Mouse (Mus musculus): ENCODE data around the gene Ppp3r1. TPM values are rescaled to one million over a fixed set of nuclear protein-coding genes. Genes with fewer than 3 reads are reported as not detected.
"Not testable (repeated sequence)": the region's sequence is repeated elsewhere in the genome, so short reads cannot be mapped to it uniquely, and the experiment has no call there.

Ppp3r1 gene
- polyA plus RNA-seq, 1 experiment = 17.3 TPM

- 82% methylated on average over 9 of the region's 9 CpGs for WGBS
- DNase-seq (ENCODE audit: low read depth, low spot score) = no peak
Measured at GRCm38 (mm10) chr11:17192151-17192844, 33.2 kb downstream of the Ppp3r1 start.

GRCm38 (mm10) chr11:17199170-17199569 lies 40.1 kb downstream of the Ppp3r1 start:
- DNase-seq (ENCODE audit: low read depth, low spot score) = no peak
- WGBS = 87% methylated on average over 5 of the region's 5 CpGs

- no peak for DNase-seq (ENCODE audit: low read depth, low spot score)
- WGBS = 87% methylated on average over 3 of the region's 3 CpGs
Measured at GRCm38 (mm10) chr11:17199840-17200501, 40.9 kb downstream of the Ppp3r1 start.

GRCm38 (mm10) chr11:17200936-17201335 lies 41.9 kb downstream of the Ppp3r1 start:
- no peak for DNase-seq (ENCODE audit: low read depth, low spot score)
- 93% methylated on average over 4 of the region's 4 CpGs for WGBS

GRCm38 (mm10) chr11:17202481-17202880 lies 43.4 kb downstream of the Ppp3r1 start:
- 85% methylated on average over 6 of the region's 6 CpGs for WGBS
- no peak for DNase-seq (ENCODE audit: low read depth, low spot score)

- DNase-seq (ENCODE audit: low read depth, low spot score) = peak; percentile 80
- WGBS = under 1% methylated on average over 65 of the region's 65 CpGs
Measured at GRCm38 (mm10) chr11:17211258-17212140, 52.4 kb downstream of the Ppp3r1 start, which contains the start of gene Pno1. Pno1 (minus strand) TSS chr11:17211568.

GRCm38 (mm10) chr11:17212141-17212495 lies 53.1 kb downstream of the Ppp3r1 start:
- no peak for DNase-seq (ENCODE audit: low read depth, low spot score)
- WGBS = under 1% methylated on average over 10 of the region's 10 CpGs

- DNase-seq (ENCODE audit: low read depth, low spot score) = no peak
- 38% methylated on average over 5 of the region's 5 CpGs for WGBS
Measured at GRCm38 (mm10) chr11:17212903-17213509, 53.9 kb downstream of the Ppp3r1 start.

GRCm38 (mm10) chr11:17215475-17215874 lies 56.4 kb downstream of the Ppp3r1 start:
- no peak for DNase-seq (ENCODE audit: low read depth, low spot score)
- WGBS = 86% methylated on average over 3 of the region's 3 CpGs

GRCm38 (mm10) chr11:17221126-17221525 lies 62.1 kb downstream of the Ppp3r1 start:
- 97% methylated on average over 8 of the region's 8 CpGs for WGBS
- no peak for DNase-seq (ENCODE audit: low read depth, low spot score)

GRCm38 (mm10) chr11:17232792-17233191 lies 73.7 kb downstream of the Ppp3r1 start:
- 78% methylated on average over 5 of the region's 5 CpGs for WGBS
- DNase-seq (ENCODE audit: low read depth, low spot score) = no peak

- 86% methylated on average over 5 of the region's 5 CpGs for WGBS
Measured at GRCm38 (mm10) chr11:17236449-17237037, 77.5 kb downstream of the Ppp3r1 start.

GRCm38 (mm10) chr11:17238598-17238997 lies 79.5 kb downstream of the Ppp3r1 start:
- not testable (repeated sequence) for DNase-seq (ENCODE audit: low read depth, low spot score)
- 87% methylated on average over 5 of the region's 5 CpGs for WGBS

More at GRCm38 (mm10) chr11:17236449-17237037, 77.5 kb downstream of the Ppp3r1 start:
- no peak for DNase-seq (ENCODE audit: low read depth, low spot score)

- DNase-seq (ENCODE audit: low read depth, low spot score) = no peak
Measured at GRCm38 (mm10) chr11:17248715-17249114, 89.7 kb downstream of the Ppp3r1 start.

Other genes starting within 250 kb of the Ppp3r1 start
- 0.26 and 0.97 TPM in 2 replicates for gene Fbxo48, start 207.9 kb upstream of the Ppp3r1 start, polyA plus RNA-seq (2012; rRNA removed)
- 3.2 and 4.0 TPM in 2 replicates for gene Cnrip1, start 107.7 kb upstream of the Ppp3r1 start, polyA plus RNA-seq (2012; rRNA removed)
- gene Plek, start 106.9 kb upstream of the Ppp3r1 start, polyA plus RNA-seq (2012; rRNA removed) = 1.5 and 1.8 TPM in 2 replicates
- gene Wdr92, start 22.8 kb downstream of the Ppp3r1 start, polyA plus RNA-seq (2012; rRNA removed) = 6.8 and 7.3 TPM in 2 replicates
- 4.5 and 4.9 TPM in 2 replicates for gene Pno1, start 52.3 kb downstream of the Ppp3r1 start, polyA plus RNA-seq (2012; rRNA removed)
- gene C1d, start 98.3 kb downstream of the Ppp3r1 start, polyA plus RNA-seq (2012; rRNA removed) = 14.5 and 15.2 TPM in 2 replicates

Measured in large intestine, adult 2 months (tissue).